Mouse (Mus musculus) small intestine, adult 2 months (tissue): ENCODE measurements at regions not wholly inside any gene's neighbourhood (a gene's known extent, or its start where the extent isn't known, plus 50 kb on each side); places are given as distances from the start of the nearest gene placed in this dataset.

Experiments
- H3K27ac ChIP-seq: fragments of 200-500 bp; 2 replicates; pipeline ENCODE4 v1.5.1; 2012; ENCODE audit warnings: low read depth, low read length, control low read depth, inconsistent platforms; ENCODE audit not compliant: insufficient read depth
- H3K27me3 ChIP-seq: fragments of 200-500 bp; 2 replicates; pipeline ENCODE4 v1.6.1; 2012; ENCODE audit warnings: mild to moderate bottlenecking, moderate library complexity, low read length, inconsistent platforms; ENCODE audit not compliant: control insufficient read depth, insufficient read depth
- H3K36me3 ChIP-seq: fragments of 200-500 bp; 2 replicates; pipeline ENCODE4 v1.6.1; 2012; ENCODE audit warnings: mild to moderate bottlenecking, low read length, control low read depth, inconsistent platforms; ENCODE audit not compliant: control insufficient read depth, insufficient read depth
- H3K4me1 ChIP-seq: fragments of 200-500 bp; 2 replicates; pipeline ENCODE4 v1.6.1; 2012; ENCODE audit warnings: low read length, inconsistent platforms, mixed read lengths; ENCODE audit not compliant: control insufficient read depth, insufficient read depth, insufficient read length
- H3K4me3 ChIP-seq: fragments of 200-500 bp; 2 replicates; pipeline ENCODE4 v1.5.1; 2012; ENCODE audit warnings: low read depth, mild to moderate bottlenecking, control low read depth, inconsistent platforms, low read length, moderate library complexity
- CTCF ChIP-seq: fragments of 200-500 bp; IDR thresholded peaks from 2 replicates; pipeline ENCODE4 v1.5.1; 2012; ENCODE audit warnings: low read depth, mild to moderate bottlenecking, control low read depth, inconsistent platforms, low read length, moderate library complexity, mixed read lengths; ENCODE audit not compliant: insufficient replicate concordance, insufficient read length; ENCODE audit errors: extremely low read depth
- POLR2A ChIP-seq: fragments of 200-500 bp; IDR thresholded peaks from 2 replicates; pipeline ENCODE4 v1.6.1; 2012; ENCODE audit warnings: low read depth, mild to moderate bottlenecking, control low read depth, inconsistent platforms, low read length, moderate library complexity
- WGBS: fragments of 180-500 bp; shearing (Covaris S2); methylation state at CpG from one replicate; pipeline ENCODE4 v1.1.7; 2018; 5-methylcytosine and 5-hydroxymethylcytosine counted together

DNA sequence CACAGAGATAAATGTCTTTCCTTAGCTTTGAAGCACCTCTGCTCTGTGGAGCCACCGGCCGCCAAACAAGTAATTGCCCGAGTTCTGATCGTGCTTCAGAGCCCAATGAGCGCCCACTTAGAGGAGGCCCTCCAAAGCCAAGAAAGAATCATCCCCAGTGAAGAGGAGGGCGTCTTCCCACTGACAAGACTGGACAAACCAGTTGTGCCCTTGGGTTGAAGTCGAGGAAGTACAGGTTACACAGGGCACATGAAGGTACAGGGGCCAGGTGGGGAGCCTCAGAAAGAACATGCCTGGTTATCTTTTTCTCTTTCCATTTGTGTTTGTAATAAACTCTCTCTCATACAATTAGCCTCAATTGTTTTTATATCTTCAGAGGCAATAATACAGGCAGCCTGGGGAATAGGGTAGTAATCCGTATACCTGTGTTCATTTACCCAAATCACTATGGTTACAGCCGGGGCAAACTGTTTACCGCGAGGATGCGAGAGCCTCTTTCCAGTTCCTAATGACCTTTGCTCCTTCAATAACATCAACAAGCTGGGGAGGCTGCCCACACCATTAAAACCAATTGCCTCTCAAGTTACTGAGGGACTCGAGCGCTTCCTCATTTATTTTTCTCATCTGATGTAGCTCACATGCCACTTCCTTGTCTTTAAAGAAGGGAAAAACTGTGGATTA is 503.5 kb upstream of the Mki67 start:
- Histone ChIP-seq H3K36me3 (no peaks in the 10 kb centered on the region), H3K4me3 (no peak overlapping the region), H3K27me3 (no peaks in the 10 kb centered on the region), H3K27ac (no peak overlapping the region), H3K4me1 (peaks cover 4% of the 10 kb centered on the region; the same call in 1 of the 2 replicates)
- 23% methylated on average over 14 of the region's 14 CpGs for WGBS
- TF ChIP-seq CTCF (no peak), POLR2A (no peak)

DNA sequence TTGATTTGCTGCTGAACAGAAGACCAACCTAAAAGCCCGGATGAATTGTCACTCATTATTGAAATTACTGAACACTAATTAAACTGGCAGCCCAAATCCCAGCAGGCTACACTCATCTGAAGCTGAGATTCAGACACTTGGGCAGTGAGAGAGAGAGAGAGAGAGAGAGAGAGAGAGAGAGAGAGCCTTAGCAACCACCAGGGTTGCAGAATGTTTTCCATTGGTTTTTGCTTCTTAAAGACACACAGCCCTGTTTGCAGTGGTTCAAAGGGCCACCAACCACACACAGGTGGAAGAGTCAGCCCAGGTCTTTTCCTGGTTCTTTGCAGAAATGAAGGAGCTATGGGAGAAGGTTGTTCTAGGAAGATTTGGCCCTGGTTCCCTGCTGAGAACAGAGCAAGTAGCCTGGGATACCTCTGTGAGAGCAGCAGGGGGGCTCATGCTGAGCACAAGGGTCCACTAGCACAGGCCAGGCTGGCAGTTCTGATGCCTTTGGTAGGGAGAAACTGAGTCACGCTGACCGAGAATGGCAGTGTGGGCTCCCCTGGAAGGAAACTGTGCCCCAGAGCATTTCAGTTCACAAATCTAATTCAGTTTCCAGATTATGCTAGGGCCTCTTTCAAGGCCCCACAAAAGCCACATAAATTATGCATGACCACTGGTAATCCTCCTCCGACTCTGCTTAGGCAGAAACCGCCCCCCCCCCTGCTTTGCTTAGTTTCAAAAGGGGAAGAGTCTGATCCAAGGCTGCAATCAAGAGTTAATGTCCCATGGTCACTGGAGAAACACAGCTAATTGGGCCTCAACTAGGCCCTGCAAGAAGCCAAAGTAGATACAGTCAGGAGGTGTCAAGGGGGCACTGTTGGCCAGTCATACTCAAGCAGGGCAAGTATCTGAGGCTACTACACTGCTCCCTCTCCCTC is 504.3 kb upstream of the Mki67 start:
- Histone ChIP-seq H3K27ac (no peak overlapping the region), H3K4me1 (peaks cover 4% of the 10 kb centered on the region; the same call in 1 of the 2 replicates), H3K36me3 (no peaks in the 10 kb centered on the region), H3K27me3 (no peaks in the 10 kb centered on the region), H3K4me3 (no peak overlapping the region)
- 62% methylated on average over 5 of the region's 5 CpGs for WGBS
- TF ChIP-seq POLR2A (no peak), CTCF (no peak)

DNA sequence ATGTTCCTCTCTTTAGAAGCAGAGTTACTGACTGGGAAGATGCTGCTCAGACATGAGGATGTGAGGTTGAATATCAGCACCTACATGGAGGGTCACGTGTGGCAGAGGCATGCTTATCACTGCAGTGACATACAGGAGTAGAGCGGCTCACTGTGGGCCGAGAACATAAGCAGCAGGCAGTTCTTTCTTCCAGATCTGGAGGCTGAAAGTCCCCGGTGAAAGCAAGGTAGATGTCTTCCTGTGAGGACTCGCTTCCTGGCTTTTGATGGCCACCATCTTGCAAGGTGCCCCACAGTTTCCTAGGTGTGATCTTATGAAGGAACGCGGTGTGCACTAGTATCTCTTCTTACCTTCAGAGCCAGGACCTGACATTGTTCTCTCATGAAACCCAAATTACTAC is 505.5 kb upstream of the Mki67 start:
- no peak overlapping the region for H3K4me3 ChIP-seq
- no peak overlapping the region for H3K27ac ChIP-seq
- TF ChIP-seq POLR2A = no peak
- TF ChIP-seq CTCF = no peak
- WGBS = 91% methylated on average over 7 of the region's 7 CpGs
- peaks cover 4% of the 10 kb centered on the region; the same call in 1 of the 2 replicates for H3K4me1 ChIP-seq
- no peaks in the 10 kb centered on the region for H3K36me3 ChIP-seq
- no peaks in the 10 kb centered on the region for H3K27me3 ChIP-seq

DNA sequence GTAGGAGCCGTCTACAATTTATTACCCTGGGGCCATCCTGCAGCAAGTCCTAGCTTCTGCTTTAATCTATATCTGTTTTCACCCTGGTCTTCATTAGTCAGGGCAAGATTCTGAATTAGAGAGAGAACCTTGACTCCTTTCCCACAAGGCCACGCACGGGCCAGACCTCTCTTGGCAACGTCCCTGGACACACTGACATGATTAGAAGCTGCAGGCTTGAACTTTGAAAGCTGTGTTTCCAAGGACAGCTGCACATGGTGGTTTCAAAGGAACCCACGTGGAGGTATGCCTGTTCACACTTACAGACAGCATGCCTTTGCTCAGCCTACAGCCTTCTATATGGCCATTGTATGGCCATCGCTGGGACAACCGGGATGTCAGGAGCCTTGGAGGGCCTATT is 509.9 kb upstream of the Mki67 start:
- TF ChIP-seq CTCF (no peak), POLR2A (no peak)
- WGBS = 69% methylated on average over 7 of the region's 7 CpGs
- H3K27me3 ChIP-seq = no peaks in the 10 kb centered on the region

DNA sequence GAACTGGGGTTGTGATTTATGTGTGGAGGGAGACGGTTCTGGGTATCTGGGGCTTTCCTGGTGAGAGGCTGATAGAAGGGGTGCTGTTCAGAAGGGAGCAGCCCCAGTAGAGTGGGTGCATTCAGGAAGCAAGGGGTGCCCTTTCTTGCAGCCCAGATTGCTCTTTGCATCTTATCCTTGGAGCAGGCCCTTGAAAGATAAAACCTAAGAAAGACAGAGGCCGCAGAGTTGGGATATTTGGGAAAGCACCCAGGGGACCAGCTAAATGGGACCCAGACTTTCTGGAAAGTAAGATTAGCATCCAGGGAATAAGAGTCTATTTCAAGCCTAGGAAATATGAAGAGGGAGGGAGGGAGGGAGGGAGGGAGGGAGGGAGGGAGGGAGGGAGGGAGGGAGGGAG is 512.2 kb upstream of the Mki67 start:
- 89% methylated on average over 2 of the region's 2 CpGs for WGBS
- Histone ChIP-seq H3K4me1 (no peaks in the 10 kb centered on the region), H3K27ac (no peak overlapping the region), H3K36me3 (no peaks in the 10 kb centered on the region), H3K27me3 (no peaks in the 10 kb centered on the region), H3K4me3 (no peak overlapping the region)
- TF ChIP-seq POLR2A (no peak), CTCF (no peak)

More for the DNA sequence above, 509.9 kb upstream of the Mki67 start:
- no peaks in the 10 kb centered on the region for H3K4me1 ChIP-seq
- no peak overlapping the region for H3K4me3 ChIP-seq
- no peak overlapping the region for H3K27ac ChIP-seq
- no peaks in the 10 kb centered on the region for H3K36me3 ChIP-seq

DNA sequence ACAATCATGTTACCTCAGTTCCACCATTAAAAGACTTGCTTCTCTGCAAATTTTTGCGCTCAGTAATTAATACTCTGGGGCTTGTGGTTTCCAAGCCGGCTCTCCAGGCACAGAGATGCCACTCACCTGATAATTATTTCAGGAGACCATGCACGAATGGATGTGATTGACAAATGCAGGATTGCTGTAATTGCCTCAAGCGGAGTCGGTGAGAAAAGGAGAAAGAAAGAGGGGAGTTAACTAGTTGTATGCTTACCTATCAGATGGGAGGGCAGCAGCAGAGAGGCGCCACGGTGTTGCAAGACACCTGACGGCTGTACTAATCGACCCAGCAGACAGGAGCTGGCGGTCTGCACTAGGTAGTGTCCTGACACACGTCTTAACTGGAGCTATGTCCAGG is 513.4 kb upstream of the Mki67 start:
- Histone ChIP-seq H3K36me3 (no peaks in the 10 kb centered on the region), H3K4me1 (no peaks in the 10 kb centered on the region), H3K27me3 (no peaks in the 10 kb centered on the region), H3K4me3 (no peak overlapping the region), H3K27ac (no peak overlapping the region)
- 65% methylated on average over 11 of the region's 11 CpGs for WGBS
- TF ChIP-seq POLR2A (no peak), CTCF (no peak)

DNA sequence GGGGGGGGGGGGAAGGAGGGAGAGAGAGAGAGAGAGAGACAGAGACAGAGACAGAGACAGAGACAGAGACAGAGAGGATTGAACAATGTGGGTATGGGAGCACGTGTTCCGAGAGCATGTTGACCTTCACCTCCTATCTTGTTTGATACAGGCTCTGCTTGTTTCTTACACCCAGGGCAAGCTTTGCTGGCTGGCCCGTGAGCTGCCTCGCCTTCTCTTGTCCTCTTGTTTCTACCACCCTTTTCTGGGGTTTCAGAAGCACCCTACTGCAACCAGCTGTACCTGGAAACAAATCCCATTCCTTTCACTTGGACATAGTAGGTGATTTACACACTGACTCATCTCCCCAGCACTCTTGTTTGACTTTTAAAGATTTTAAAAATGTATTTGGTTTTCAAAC is 516.0 kb upstream of the Mki67 start:
- 50% methylated on average over 4 of the region's 4 CpGs for whole genome bisulfite sequencing
- no peak overlapping the region for H3K4me3 ChIP-seq

More for the DNA sequence above, 516.0 kb upstream of the Mki67 start:
- no peaks in the 10 kb centered on the region for H3K27me3 ChIP-seq
- no peak overlapping the region for H3K27ac ChIP-seq
- H3K36me3 ChIP-seq = no peaks in the 10 kb centered on the region
- TF ChIP-seq CTCF (no peak), POLR2A (no peak)
- no peaks in the 10 kb centered on the region for H3K4me1 ChIP-seq
